Mouse (Mus musculus): ENCODE measurements around the gene Tmtc3. TPM values are rescaled to one million over a fixed set of nuclear protein-coding genes. Genes with fewer than 3 reads are reported as not detected.

Gene Tmtc3
- polyA plus RNA-seq (2012; rRNA removed): 5.3 and 5.7 TPM in 2 replicates

- H3K4me1 ChIP-seq (replicated peaks; ENCODE audit: control insufficient read depth, insufficient read depth, low read length): peaks cover 3% of the 10 kb centered on the region; the same call in 1 of the 2 replicates
- WGBS: 1% methylated on average over 63 of the region's 63 CpGs
- H3K27me3 ChIP-seq (ENCODE audit: control insufficient read depth, insufficient read depth, low read length): no peaks in the 10 kb centered on the region
- peak; percentile 70 for DNase-seq
- TF ChIP-seq CTCF (IDR thresholded peaks at IDR 0.05; ENCODE audit: borderline replicate concordance, control insufficient read depth, extremely low read depth, insufficient read depth, low read length, poor library complexity) (0 out of 2 replicates have a peak, but pooled peaks have one; percentile 26), POLR2A (IDR thresholded peaks at IDR 0.05; ENCODE audit: control insufficient read depth, extremely low read depth, insufficient read depth, low read length, poor library complexity) (peak; percentile 45; the same call in 1 of the 2 replicates)
- no peak within 1 kb of the TSS for H3K27ac ChIP-seq (ENCODE audit: control insufficient read depth, insufficient read depth, low read length)
- H3K4me3 ChIP-seq (ENCODE audit: control insufficient read depth, insufficient read depth, low read length): peak within 1 kb of the TSS; percentile 78
- no peaks in the 10 kb centered on the region for H3K36me3 ChIP-seq (ENCODE audit: control insufficient read depth, insufficient read depth, low read length)
These were observed at the start of gene Tmtc3, which contains the start of gene Cep290 for GRCm38 (mm10) chr10:100487097-100487978. Gene Tmtc3, minus strand, starts transcription at chr10:100487350. Gene Cep290, plus strand, starts transcription at chr10:100487558.

- H3K36me3 ChIP-seq (ENCODE audit: control insufficient read depth, insufficient read depth, low read length): no peaks in the 10 kb centered on the region
- no peaks in the 10 kb centered on the region for H3K4me1 ChIP-seq (replicated peaks; ENCODE audit: control insufficient read depth, insufficient read depth, low read length)
- no peak for TF ChIP-seq CTCF (IDR thresholded peaks at IDR 0.05; ENCODE audit: borderline replicate concordance, control insufficient read depth, extremely low read depth, insufficient read depth, low read length, poor library complexity)
- TF ChIP-seq POLR2A (IDR thresholded peaks at IDR 0.05; ENCODE audit: control insufficient read depth, extremely low read depth, insufficient read depth, low read length, poor library complexity): no peak
- no peak for DNase-seq
- no peak overlapping the region for H3K4me3 ChIP-seq (ENCODE audit: control insufficient read depth, insufficient read depth, low read length)
- WGBS: 95% methylated on average over 9 of the region's 9 CpGs
- no peak overlapping the region for H3K27ac ChIP-seq (ENCODE audit: control insufficient read depth, insufficient read depth, low read length)
- no peaks in the 10 kb centered on the region for H3K27me3 ChIP-seq (ENCODE audit: control insufficient read depth, insufficient read depth, low read length)
These were observed 37.6 kb upstream of the Tmtc3 start for GRCm38 (mm10) chr10:100524499-100525390.

- 97% methylated on average over 9 of the region's 9 CpGs for WGBS
- H3K4me3 ChIP-seq (ENCODE audit: control insufficient read depth, insufficient read depth, low read length): no peak overlapping the region
- no peak for TF ChIP-seq CTCF (IDR thresholded peaks at IDR 0.05; ENCODE audit: borderline replicate concordance, control insufficient read depth, extremely low read depth, insufficient read depth, low read length, poor library complexity)
- TF ChIP-seq POLR2A (IDR thresholded peaks at IDR 0.05; ENCODE audit: control insufficient read depth, extremely low read depth, insufficient read depth, low read length, poor library complexity): no peak
- H3K27ac ChIP-seq (ENCODE audit: control insufficient read depth, insufficient read depth, low read length): no peak overlapping the region
- DNase-seq: no peak
- H3K27me3 ChIP-seq (ENCODE audit: control insufficient read depth, insufficient read depth, low read length): no peaks in the 10 kb centered on the region
- no peaks in the 10 kb centered on the region for H3K36me3 ChIP-seq (ENCODE audit: control insufficient read depth, insufficient read depth, low read length)
- no peaks in the 10 kb centered on the region for H3K4me1 ChIP-seq (replicated peaks; ENCODE audit: control insufficient read depth, insufficient read depth, low read length)
These were observed 35.2 kb upstream of the Tmtc3 start for GRCm38 (mm10) chr10:100522330-100522729.

- no peaks in the 10 kb centered on the region for H3K4me1 ChIP-seq (replicated peaks; ENCODE audit: control insufficient read depth, insufficient read depth, low read length)
- WGBS: 50% methylated on average over 4 of the region's 4 CpGs
- no peak for DNase-seq
- no peak overlapping the region for H3K27ac ChIP-seq (ENCODE audit: control insufficient read depth, insufficient read depth, low read length)
- TF ChIP-seq POLR2A (IDR thresholded peaks at IDR 0.05; ENCODE audit: control insufficient read depth, extremely low read depth, insufficient read depth, low read length, poor library complexity): no peak
- no peaks in the 10 kb centered on the region for H3K27me3 ChIP-seq (ENCODE audit: control insufficient read depth, insufficient read depth, low read length)
- no peaks in the 10 kb centered on the region for H3K36me3 ChIP-seq (ENCODE audit: control insufficient read depth, insufficient read depth, low read length)
- H3K4me3 ChIP-seq (ENCODE audit: control insufficient read depth, insufficient read depth, low read length): no peak overlapping the region
These were observed 34.5 kb upstream of the Tmtc3 start for GRCm38 (mm10) chr10:100521617-100522016.

- Histone ChIP-seq H3K4me3 (ENCODE audit: control insufficient read depth, insufficient read depth, low read length) (no peak overlapping the region), H3K36me3 (ENCODE audit: control insufficient read depth, insufficient read depth, low read length) (no peaks in the 10 kb centered on the region), H3K4me1 (replicated peaks; ENCODE audit: control insufficient read depth, insufficient read depth, low read length) (no peaks in the 10 kb centered on the region), H3K27me3 (ENCODE audit: control insufficient read depth, insufficient read depth, low read length) (no peaks in the 10 kb centered on the region), H3K27ac (ENCODE audit: control insufficient read depth, insufficient read depth, low read length) (no peak overlapping the region)
- no peak for TF ChIP-seq CTCF (IDR thresholded peaks at IDR 0.05; ENCODE audit: borderline replicate concordance, control insufficient read depth, extremely low read depth, insufficient read depth, low read length, poor library complexity)
- no peak for TF ChIP-seq POLR2A (IDR thresholded peaks at IDR 0.05; ENCODE audit: control insufficient read depth, extremely low read depth, insufficient read depth, low read length, poor library complexity)
- DNase-seq: no peak
- 94% methylated on average over 1 of the region's 1 CpGs for WGBS
These were observed 21.0 kb upstream of the Tmtc3 start for GRCm38 (mm10) chr10:100508170-100508569.

- no peaks in the 10 kb centered on the region for H3K36me3 ChIP-seq (ENCODE audit: control insufficient read depth, insufficient read depth, low read length)
- H3K4me3 ChIP-seq (ENCODE audit: control insufficient read depth, insufficient read depth, low read length): no peak overlapping the region
- no peak for DNase-seq
- H3K27me3 ChIP-seq (ENCODE audit: control insufficient read depth, insufficient read depth, low read length): no peaks in the 10 kb centered on the region
- TF ChIP-seq POLR2A (IDR thresholded peaks at IDR 0.05; ENCODE audit: control insufficient read depth, extremely low read depth, insufficient read depth, low read length, poor library complexity) (no peak), CTCF (IDR thresholded peaks at IDR 0.05; ENCODE audit: borderline replicate concordance, control insufficient read depth, extremely low read depth, insufficient read depth, low read length, poor library complexity) (no peak)
- H3K4me1 ChIP-seq (replicated peaks; ENCODE audit: control insufficient read depth, insufficient read depth, low read length): no peaks in the 10 kb centered on the region
- 94% methylated on average over 3 of the region's 3 CpGs for WGBS
- H3K27ac ChIP-seq (ENCODE audit: control insufficient read depth, insufficient read depth, low read length): no peak overlapping the region
These were observed 11.2 kb upstream of the Tmtc3 start for GRCm38 (mm10) chr10:100498309-100498708.
